In genomic region chr10:126927101-126927961, GRCm38 (mm10) we compare ENCODE assay signal across 9 mouse cellular contexts. TPM values are rescaled to one million over a fixed set of nuclear protein-coding genes. Genes with fewer than 3 reads are reported as not detected.
A peak's percentile ranks its signal among the peaks of the same experiment; 100 is the strongest.
DNase-seq lines count a peak whose midpoint lies in the region; ATAC-seq and TF ChIP-seq lines count a peak whose summit lies in the region.
"Had no signal": no experiment of that assay in that cellular context is flagged by ENCODE, and none has a peak within 500 bp of the region (broad histone marks: within the 10 kb centered on the region; RNA-seq: fewer than 3 reads in every experiment).

No protein-coding gene starts in this region.

- 0 out of 2 replicates have a peak, but pooled peaks have one; percentile 9 for TF ChIP-seq POLR2A in lung, adult 2 months (IDR thresholded peaks at IDR 0.05; ENCODE audit: borderline replicate concordance, extremely low read depth, low read depth, low read length)

- H3K9me3 ChIP-seq in heart, embryonic 14.5 days (ENCODE audit: control insufficient read depth, low read length): no peaks in the 10 kb centered on the region
- no peaks in the 10 kb centered on the region for H3K9me3 ChIP-seq in midbrain, embryonic 10.5 days (replicated peaks)

- H3K4me2 ChIP-seq in heart, embryonic 14.5 days (ENCODE audit: low read length): peak overlapping the region; percentile 96

- WGBS in lung, adult 2 months: 38% methylated on average over 11 of the region's 11 CpGs
- 21% methylated on average over 11 of the region's 11 CpGs for WGBS in heart, embryonic 14.5 days
- WGBS in midbrain, embryonic 10.5 days: 17% methylated on average over 11 of the region's 11 CpGs

- ATAC-seq in heart, embryonic 14.5 days (ENCODE audit: insufficient number of reproducible peaks, insufficient read depth, low FRiP score, low read depth): no peak; the same call in 1 of the 2 replicates
- ATAC-seq in activated CD4-positive, CD25-positive, alpha-beta regulatory T cell, adult 4 months: no peak

- H3K36me3 ChIP-seq in heart, embryonic 14.5 days (ENCODE audit: control insufficient read depth, insufficient read depth, low read length): no peaks in the 10 kb centered on the region
- no peaks in the 10 kb centered on the region for H3K36me3 ChIP-seq in midbrain, embryonic 10.5 days

- H3K9ac ChIP-seq in heart, embryonic 14.5 days (ENCODE audit: low read length): peak overlapping the region; percentile 91
- H3K9ac ChIP-seq: liver, embryonic 14.5 days had no signal

- no peaks in the 10 kb centered on the region for H3K27me3 ChIP-seq in heart, embryonic 14.5 days (ENCODE audit: control insufficient read depth, insufficient read depth, low read length)
- H3K27me3 ChIP-seq in midbrain, embryonic 10.5 days (ENCODE audit: low read depth, poor library complexity, severe bottlenecking): peaks cover 52% of the 10 kb centered on the region

- peak overlapping the region; percentile 78 for H3K4me3 ChIP-seq in lung, adult 2 months (replicated peaks; ENCODE audit: extremely low read depth, low read depth, low read length)
- H3K4me3 ChIP-seq in heart, embryonic 14.5 days (ENCODE audit: control insufficient read depth in 1 of 2, insufficient read depth in 1 of 2, low read depth in 1 of 2, low read length in 2 of 2): peak overlapping the region in 1 of 2 experiments; percentile 58; a peak in 2 of 4 replicates
- H3K4me3 ChIP-seq in midbrain, embryonic 10.5 days: peak overlapping the region; percentile 66

- H3K27ac ChIP-seq in heart, embryonic 14.5 days (replicated peaks in 1 of 2; ENCODE audit: control insufficient read depth in 1 of 2, insufficient read depth in 1 of 2, low read depth in 2 of 2, low read length in 2 of 2): peak overlapping the region; percentile 91 to 97
- peak overlapping the region; percentile 86 for H3K27ac ChIP-seq in midbrain, embryonic 10.5 days (replicated peaks)
- H3K27ac ChIP-seq: liver, embryonic 14.5 days had no signal

- DNase-seq in lung, adult 2 months: peak; percentile 40
- no peak for DNase-seq in lung, postnatal 4 days
- peak; percentile 75 for DNase-seq in cerebellum, adult 9-11 months
- peak; percentile 68 for DNase-seq in kidney, postnatal 10 days
- no peak for DNase-seq in midbrain, embryonic 10.5 days (ENCODE audit: low spot score)
- DNase-seq in thymus, postnatal 25 days: no peak

- peaks cover 22% of the 10 kb centered on the region for H3K4me1 ChIP-seq in lung, adult 2 months (ENCODE audit: control insufficient read depth, insufficient read depth, low read length)
- H3K4me1 ChIP-seq in heart, embryonic 14.5 days (ENCODE audit: control insufficient read depth in 2 of 2, insufficient read depth in 2 of 2, low read length in 2 of 2): peaks cover 43 to 59% of the 10 kb centered on the region in 2 experiments
- peaks cover 61% of the 10 kb centered on the region for H3K4me1 ChIP-seq in midbrain, embryonic 10.5 days

- no peak for TF ChIP-seq CTCF in lung, adult 2 months (IDR thresholded peaks at IDR 0.05; ENCODE audit: insufficient read depth, low read length)

RNA-seq across cellular contexts. Expression of gene Atp23, which starts 26.2 kb away (rescaled TPM):
- 6.1 and 6.6 TPM in 2 replicates for polyA plus RNA-seq in lung, adult 2 months (2012; rRNA removed)
- 9.4 and 10.0 TPM in 2 replicates for polyA plus RNA-seq in heart, embryonic 14.5 days (2014; fragmentation: Nextera tagmentation; extraction: Ambion mirVana)
- polyA plus RNA-seq in midbrain, embryonic 10.5 days (2016; fragmentation: Nextera tagmentation; extraction: Ambion mirVana): 16.9 and 17.7 TPM in 2 replicates
- 1 to 10 TPM; 5.9 to 6.9 TPM for polyA plus RNA-seq in activated CD4-positive, CD25-positive, alpha-beta regulatory T cell, adult 4 months (2017; shearing (Covaris generic))

RNA-seq across cellular contexts. Expression of gene Ctdsp2, which starts 51.2 kb away (rescaled TPM):
- polyA plus RNA-seq in lung, adult 2 months (2012; rRNA removed): 182 and 227 TPM in 2 replicates
- 60.4 and 64.4 TPM in 2 replicates for polyA plus RNA-seq in heart, embryonic 14.5 days (2014; fragmentation: Nextera tagmentation; extraction: Ambion mirVana)
- 36.8 and 39.3 TPM in 2 replicates for polyA plus RNA-seq in midbrain, embryonic 10.5 days (2016; fragmentation: Nextera tagmentation; extraction: Ambion mirVana)
- polyA plus RNA-seq in activated CD4-positive, CD25-positive, alpha-beta regulatory T cell, adult 4 months (2017; shearing (Covaris generic)): 10 to 100 TPM; 29.8 to 35.8 TPM

Comparison
In these comparisons a context has a peak if more than half of its experiments do, and no peak if none do; other contexts are left out.
1. DNase-seq: peak in lung, adult 2 months (single experiment), cerebellum, adult 9-11 months (single experiment) and kidney, postnatal 10 days (single experiment); none in lung, postnatal 4 days (0 of 2), midbrain, embryonic 10.5 days (single experiment) and thymus, postnatal 25 days (single experiment).